Mouse (Mus musculus) olfactory bulb, adult 2 months (tissue): ENCODE results near the gene Plcb3.

Experiments
- CTCF ChIP-seq: fragments of 200-500 bp; IDR thresholded peaks from 2 replicates; pipeline ENCODE4 v1.5.1; 2012; ENCODE audit warnings: low read depth, mild to moderate bottlenecking, low read length, moderate library complexity; ENCODE audit not compliant: insufficient read depth
- POLR2A ChIP-seq: fragments of 200-500 bp; IDR thresholded peaks from 2 replicates; pipeline ENCODE4 v1.6.1; 2012; ENCODE audit warnings: mild to moderate bottlenecking, low read depth, low read length, moderate library complexity; ENCODE audit not compliant: insufficient read depth

- TF ChIP-seq POLR2A (no peak), CTCF (no peak)
These were observed 30.8 kb upstream of the Plcb3 start for GRCm38 (mm10) chr19:7006892-7007593.
